Mouse (Mus musculus) splenic B cell, adult 2 months (primary cell): ENCODE data around the gene Scap.
A peak's percentile ranks its signal among the peaks of the same experiment; 100 is the strongest.
"Not testable (repeated sequence)": the region's sequence is repeated elsewhere in the genome, so short reads cannot be mapped to it uniquely, and the experiment has no call there.

ENCODE experiments used
- DNase-seq: peaks from one replicate; pipeline ENCODE4 v3.0.0-alpha.2; 2011; ENCODE audit warnings: low read depth, low spot score
- H3K27me3 ChIP-seq: 2 replicates; pipeline ENCODE4 v1.6.1; 2012; ENCODE audit warnings: mild to moderate bottlenecking, low read length, moderate library complexity, mixed read lengths; ENCODE audit not compliant: control insufficient read depth, poor library complexity, insufficient read depth, severe bottlenecking
- H3K36me3 ChIP-seq: 2 replicates; pipeline ENCODE4 v1.6.1; 2012; ENCODE audit warnings: mild to moderate bottlenecking, low read length, moderate library complexity, mixed read lengths; ENCODE audit not compliant: control insufficient read depth, poor library complexity, insufficient read depth, severe bottlenecking

Gene Scap

DNA sequence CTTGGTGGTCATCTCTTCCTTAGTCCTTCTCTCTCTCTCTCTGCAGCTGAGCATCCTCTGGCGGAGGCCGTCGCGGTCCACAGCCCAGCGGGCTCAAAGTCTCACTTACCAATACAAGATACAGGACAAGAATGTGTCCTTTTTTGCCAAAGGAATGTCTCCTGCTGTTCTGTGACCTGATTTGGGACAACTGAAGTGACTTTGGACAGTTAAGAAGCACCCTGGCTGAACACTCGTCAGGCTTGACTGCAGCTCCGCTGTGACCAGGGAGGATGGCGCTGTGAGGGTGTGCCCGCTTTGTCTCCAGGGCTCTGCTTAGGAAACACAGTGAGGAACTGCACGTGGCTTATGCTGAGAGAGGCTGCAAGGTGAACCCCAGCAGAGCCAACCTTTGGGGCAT is 12.3 kb upstream of the Scap start:
- DNase-seq = no peak
- Histone ChIP-seq H3K36me3 (no peaks in the 10 kb centered on the region; the same call in 1 of the 2 replicates), H3K27me3 (no peaks in the 10 kb centered on the region)

DNA sequence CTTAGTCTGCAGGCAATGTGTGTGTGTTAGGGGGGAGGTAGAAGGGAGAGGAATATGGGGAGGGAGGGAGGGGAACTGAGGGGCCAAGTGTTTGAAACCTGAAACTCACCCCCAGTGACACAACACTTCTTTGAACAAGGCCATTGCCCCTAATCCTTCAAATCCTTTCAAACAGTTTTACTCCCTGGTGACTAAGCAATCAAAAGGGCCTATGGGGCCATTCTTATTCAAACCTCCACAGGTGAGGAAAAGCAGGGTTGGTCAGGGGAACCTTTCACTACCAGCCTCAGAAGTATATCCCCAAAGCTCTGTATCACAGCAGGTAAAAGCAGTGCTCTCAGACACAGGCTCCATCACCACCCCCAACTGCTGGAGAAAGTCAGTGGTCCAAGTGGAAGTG is 10.1 kb upstream of the Scap start:
- no peak for DNase-seq
- Histone ChIP-seq H3K27me3 (no peaks in the 10 kb centered on the region), H3K36me3 (no peaks in the 10 kb centered on the region; the same call in 1 of the 2 replicates)

DNA sequence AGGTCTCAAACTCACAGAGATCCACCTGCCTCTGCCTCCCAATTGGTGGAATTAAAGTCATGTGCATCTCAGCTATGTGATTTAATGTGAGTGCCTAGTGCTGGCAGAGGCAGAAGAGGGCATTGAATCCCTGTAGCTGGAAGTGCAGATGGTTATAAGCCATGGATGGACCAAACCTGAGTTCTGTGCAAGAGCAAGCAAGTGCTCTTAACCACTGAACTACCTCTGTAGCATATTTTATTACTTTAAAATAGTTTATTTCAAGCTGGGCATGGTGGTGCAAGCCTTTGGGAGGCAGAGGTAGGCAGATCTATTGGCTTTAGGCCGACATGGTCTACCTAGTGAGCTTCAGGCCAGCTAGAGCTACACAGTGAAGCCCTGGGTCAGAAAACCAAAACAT is 8.9 kb upstream of the Scap start:
- Histone ChIP-seq H3K36me3 (no peaks in the 10 kb centered on the region), H3K27me3 (no peaks in the 10 kb centered on the region)
- DNase-seq = no peak

DNA sequence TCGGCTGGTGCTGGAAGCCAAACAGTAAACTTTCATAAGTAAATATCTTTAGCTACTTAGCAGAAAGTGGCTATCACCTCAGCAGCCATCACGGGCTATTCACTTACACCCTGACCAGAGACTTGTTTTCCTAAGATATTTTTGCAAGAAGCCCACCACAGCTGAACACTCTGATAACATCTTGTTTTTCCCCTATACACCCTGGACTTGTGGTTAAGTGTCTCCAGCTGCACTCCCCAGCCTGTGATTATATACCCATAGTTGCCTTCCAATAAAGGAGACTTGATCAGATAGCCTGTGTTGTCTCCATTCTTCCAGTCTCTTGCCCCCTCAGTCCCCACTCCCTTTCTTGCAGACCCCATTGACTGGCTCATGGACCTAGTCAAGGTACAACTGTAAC is 4.9 kb upstream of the Scap start:
- DNase-seq = no peak
- H3K36me3 ChIP-seq = no peaks in the 10 kb centered on the region

DNA sequence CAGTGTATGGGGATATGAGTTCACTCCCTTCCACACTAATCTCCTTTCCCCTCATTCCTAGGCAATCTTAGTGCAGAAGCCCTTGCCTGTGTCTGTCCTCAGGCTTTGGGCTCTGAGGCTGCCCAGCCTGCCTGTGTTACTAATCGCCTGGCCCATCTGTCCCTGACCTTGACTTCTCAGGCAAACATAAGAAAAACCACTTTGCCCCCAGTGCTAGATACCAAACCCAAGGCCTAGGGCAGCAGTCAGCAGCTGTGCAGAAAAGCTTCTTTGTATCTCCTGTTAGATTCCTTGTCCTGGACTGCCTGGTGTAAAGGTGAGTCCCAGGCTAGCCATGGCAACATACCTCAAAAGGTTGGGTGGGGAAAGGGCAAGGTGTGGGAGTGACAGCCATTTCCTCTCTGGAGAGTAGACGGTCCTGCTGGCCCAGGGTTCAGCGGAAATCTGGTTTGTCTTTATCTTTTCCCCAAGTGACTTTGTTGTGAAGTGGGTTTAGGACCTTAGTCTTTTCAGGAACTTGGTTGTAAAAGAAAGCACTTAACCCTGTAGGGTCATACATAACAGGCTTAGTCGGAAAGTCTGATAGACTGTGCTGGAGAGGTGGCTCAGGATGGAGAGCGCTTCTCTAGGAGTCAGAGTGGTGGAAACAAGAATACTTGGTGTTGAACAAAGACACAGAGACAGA is 4.0 kb upstream of the Scap start:
- Histone ChIP-seq H3K36me3 (no peaks in the 10 kb centered on the region), H3K27me3 (no peaks in the 10 kb centered on the region)
- DNase-seq = no peak

More for the DNA sequence above, 4.9 kb upstream of the Scap start:
- no peaks in the 10 kb centered on the region for H3K27me3 ChIP-seq

DNA sequence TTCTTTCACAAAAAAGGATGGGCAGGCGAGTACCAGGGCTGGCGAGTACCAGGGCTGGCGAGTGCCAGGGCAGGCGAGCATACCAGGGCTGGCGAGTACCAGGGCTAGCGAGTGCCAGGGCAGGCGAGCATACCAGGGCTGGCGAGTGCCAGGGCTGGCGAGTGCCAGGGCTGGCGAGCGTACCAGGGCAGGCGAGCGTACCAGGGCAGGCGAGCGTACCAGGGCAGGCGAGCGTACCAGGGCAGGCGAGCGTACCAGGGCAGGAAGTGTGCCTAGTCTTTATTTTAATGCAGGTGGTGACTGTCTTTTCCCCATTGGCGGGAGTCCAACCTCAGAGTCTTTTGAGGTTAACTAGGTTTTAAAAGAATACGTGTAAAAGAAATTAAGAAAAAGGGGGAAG is 3.4 kb upstream of the Scap start:
- peak; percentile 57 for DNase-seq
- Histone ChIP-seq H3K27me3 (no peaks in the 10 kb centered on the region), H3K36me3 (no peaks in the 10 kb centered on the region)

DNA sequence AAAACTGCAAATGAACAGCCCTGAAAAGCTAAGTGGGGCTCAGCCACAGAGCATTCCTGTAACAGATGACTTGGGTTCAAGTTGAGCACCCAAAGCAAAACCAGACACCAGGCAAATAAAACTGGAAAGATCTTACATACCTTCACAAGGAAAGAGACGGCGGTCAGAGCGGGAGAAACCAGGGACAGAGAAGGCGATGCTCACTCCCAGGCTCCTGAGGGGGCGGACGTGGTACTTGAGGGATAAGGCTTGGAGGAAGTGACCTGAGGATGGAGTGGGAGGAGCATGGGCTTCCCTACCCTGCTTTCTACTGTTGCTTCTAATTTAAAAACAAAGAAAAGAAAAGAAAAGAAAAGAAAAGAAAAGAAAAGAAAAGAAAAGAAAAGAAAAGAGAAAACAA is 2.7 kb upstream of the Scap start:
- DNase-seq = no peak
- Histone ChIP-seq H3K36me3 (no peaks in the 10 kb centered on the region), H3K27me3 (no peaks in the 10 kb centered on the region)

DNA sequence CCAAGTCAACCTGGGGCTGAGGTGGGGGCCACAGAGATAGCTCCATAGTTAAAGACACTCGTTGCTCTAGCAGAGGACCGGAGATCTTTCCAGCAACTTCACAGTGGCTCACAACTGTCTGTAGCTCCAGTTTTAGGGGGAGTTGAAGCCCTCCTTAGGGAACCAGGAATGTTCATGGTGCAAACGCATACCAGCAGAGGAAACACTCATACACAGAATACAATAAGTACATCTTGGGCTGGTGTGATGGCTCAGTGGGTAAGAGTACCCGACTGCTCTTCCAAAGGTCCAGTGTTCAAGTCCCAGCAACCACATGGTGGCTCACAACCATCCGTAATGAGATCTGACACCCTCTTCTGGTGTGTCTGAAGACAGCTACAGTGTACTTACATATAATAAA is 2.2 kb upstream of the Scap start:
- not testable (repeated sequence) for H3K36me3 ChIP-seq, DNase-seq, H3K27me3 ChIP-seq

DNA sequence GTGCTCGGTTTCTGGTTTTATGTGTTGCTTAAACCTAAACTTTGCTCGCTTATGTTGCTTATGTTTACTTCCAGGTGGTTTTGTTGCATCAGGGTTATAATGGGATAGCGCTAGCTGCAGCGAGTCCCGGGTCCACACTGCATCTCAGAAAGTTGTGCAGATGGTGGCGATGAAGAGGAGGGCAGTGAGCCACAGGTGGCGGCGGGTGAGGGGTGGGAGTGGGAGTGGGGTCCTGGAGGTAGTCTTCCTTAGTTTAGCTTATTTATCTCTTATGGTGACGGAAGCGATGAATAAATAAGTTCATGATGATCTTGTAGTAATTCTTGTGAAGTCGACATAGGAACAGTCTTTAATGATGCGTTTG is 790 bp downstream of the Scap start:
- H3K27me3 ChIP-seq = no peaks in the 10 kb centered on the region
- no peaks in the 10 kb centered on the region for H3K36me3 ChIP-seq
- no peak for DNase-seq

DNA sequence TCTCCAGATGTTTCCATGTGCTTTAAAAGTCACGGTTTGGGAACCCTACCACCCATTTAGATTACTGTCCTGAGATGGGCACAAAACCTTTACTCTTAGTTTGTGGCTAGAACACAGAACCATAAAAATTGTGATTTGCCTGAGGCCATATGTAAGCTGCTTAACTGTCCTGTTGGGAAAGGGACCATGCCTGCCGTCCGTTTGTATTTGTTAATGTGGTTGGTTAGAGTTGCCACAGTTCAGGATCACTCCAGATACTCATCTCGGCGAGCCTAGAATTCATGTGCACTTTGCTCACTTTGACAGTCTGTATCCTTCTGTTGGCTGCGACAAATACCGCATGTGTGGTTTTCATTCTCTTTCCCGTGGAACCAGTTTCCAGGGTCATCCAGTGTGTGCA is 1.8 kb downstream of the Scap start:
- H3K36me3 ChIP-seq = no peaks in the 10 kb centered on the region
- H3K27me3 ChIP-seq = no peaks in the 10 kb centered on the region
- no peak for DNase-seq

DNA sequence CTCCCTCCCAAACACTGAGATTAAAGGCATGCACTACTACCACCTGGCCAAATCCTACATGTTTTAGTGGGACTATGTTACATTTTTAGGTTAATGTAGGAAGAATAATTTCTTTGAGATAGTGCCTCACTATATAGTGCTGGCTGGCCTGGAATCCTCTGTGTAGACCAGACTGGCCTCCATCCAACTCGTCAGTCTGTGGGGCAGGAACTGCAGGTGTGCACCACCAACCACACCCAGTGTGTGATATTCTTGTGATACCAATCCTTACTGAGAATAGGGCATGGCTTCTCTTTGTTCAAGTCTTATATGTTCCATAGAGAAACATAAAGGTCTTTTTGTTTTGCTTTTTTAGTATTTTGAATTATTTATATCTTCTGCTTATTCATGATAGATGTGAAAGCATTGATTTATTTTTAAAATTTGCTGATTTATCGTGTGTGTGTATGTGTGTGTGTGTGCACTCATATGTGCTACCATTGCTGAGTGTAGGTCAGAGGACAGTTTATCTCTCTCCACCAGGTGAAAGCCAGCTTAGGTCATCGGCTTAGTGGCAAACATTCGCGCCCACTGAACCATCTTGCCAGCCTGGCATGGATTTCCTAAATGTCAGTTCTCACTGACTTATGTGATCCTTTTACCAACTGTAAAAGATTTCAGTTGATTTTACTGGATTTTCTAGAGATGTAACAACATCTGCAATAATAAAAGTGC is 7.1 kb downstream of the Scap start:
- H3K36me3 ChIP-seq = no peaks in the 10 kb centered on the region
- no peak for DNase-seq
- no peaks in the 10 kb centered on the region for H3K27me3 ChIP-seq

DNA sequence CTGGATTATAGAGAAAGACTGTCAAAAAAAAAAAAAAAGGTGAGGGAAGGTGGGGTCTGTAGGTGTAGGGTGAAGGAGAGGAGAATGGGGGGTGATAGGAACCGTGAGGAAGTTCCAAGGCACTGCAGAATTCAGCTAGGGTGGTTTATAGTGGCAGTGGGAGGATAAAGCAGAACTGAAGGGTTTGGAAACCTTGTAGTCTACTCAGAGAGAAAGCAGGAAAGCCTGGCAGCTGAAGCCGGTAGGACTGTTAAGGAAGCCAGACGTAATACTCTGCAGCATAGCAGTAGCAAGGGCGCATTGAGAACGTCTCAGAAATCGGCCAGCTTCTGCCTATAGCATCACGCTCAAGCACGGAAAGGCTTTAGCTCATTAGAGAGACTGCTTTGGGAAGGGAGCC is 8.9 kb downstream of the Scap start:
- H3K36me3 ChIP-seq = no peaks in the 10 kb centered on the region
- DNase-seq = no peak
- no peaks in the 10 kb centered on the region for H3K27me3 ChIP-seq

DNA sequence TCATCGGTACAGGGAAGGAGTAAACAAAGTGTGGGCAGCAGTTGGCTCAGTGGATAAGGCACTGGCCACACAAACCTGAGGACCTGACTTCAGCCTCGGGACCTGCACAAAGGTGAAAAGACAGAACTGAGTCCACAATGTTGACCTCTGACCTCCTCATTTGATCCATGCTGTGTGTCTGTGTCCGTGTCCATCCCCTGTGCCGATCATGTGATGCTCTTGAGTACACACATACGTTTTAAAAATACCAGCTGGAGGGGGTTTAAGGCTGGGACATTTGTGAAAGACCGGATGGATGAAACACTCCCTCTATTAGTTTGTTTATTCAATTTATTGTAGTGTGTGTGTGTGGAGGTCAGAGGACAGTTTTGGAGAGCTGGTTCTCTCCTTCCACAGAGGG is 10.7 kb downstream of the Scap start:
- H3K27me3 ChIP-seq = no peaks in the 10 kb centered on the region
- no peaks in the 10 kb centered on the region for H3K36me3 ChIP-seq
- no peak for DNase-seq

DNA sequence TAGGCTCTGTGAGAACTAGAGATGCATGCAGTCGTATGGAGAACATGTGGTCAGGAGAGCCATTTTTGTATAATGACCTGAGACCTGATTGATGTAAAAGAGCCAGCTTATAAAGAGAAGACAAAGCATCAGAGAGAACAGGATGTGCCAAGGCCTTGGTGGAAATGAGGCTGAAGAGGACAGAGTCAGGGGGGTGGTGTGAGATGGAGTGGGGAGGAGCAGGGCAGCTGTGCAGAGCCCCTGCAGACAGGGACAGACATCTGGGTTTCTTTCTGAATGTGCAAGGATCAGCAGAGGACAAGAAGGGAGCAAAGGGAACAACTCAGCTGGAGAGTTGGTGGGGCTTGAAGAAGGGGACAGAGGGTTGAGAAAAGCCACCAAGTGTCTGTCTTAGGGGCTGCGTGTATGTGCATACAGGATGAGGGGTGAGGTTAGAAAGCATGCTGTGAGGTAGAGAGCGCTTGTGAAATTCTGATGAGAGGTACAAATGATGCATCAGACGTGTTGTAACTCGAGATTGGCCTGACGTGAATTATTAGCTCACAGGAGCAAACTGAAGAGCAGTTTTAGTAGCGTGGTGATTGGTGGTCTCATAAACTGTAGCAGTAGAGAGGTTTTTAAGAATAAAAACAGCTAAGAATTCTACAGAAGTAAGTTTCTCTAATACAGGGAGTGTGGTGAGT is 12.1 kb downstream of the Scap start:
- no peak for DNase-seq
- Histone ChIP-seq H3K27me3 (no peaks in the 10 kb centered on the region), H3K36me3 (no peaks in the 10 kb centered on the region)

DNA sequence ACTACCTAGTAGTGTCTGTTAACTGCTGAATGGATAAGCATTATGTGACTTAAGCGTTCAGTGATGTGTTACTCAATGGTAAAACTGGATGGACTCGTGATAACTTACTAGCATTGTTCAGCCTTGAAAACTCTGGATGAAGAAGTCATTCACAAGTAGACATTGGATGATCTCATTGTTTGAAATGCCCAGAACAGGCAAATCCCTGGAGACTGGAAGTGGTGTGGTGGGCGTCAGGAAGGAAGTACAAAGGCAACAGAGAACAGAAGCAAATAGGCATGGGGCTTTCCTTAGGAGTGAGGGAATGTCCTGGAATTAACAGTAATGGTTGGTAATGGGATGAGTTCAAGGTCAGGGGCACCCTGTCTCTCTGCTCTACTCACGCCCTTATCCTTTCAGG is 15.8 kb downstream of the Scap start:
- H3K27me3 ChIP-seq = no peaks in the 10 kb centered on the region
- H3K36me3 ChIP-seq = 0 out of 2 replicates have a peak, but pooled peaks cover 2% of the 10 kb centered on the region
- no peak for DNase-seq
